Mouse (Mus musculus) liver, adult 2 months (tissue): ENCODE measurements around the gene Tor2a.

Experiments used
- CTCF ChIP-seq: fragments of 200-500 bp; IDR thresholded peaks from 2 replicates; pipeline ENCODE4 v1.5.1; 2011; ENCODE audit warnings: low read depth, low read length, control low read depth
- POLR2A ChIP-seq: fragments of 200-500 bp; IDR thresholded peaks from 2 replicates; pipeline ENCODE4 v1.6.1; 2011; ENCODE audit warnings: low read length, control low read depth; ENCODE audit not compliant: insufficient read depth; ENCODE audit errors: extremely low read depth

GRCm38 (mm10) chr2:32776192-32776591, 19.2 kb downstream of the Tor2a start:
- no peak for TF ChIP-seq POLR2A
- TF ChIP-seq CTCF, result no peak
